Mouse (Mus musculus): ENCODE measurements around the gene Gm10719.
"Not testable (repeated sequence)": the region's sequence is repeated elsewhere in the genome, so short reads cannot be mapped to it uniquely, and the experiment has no call there.

Gm10719 gene

GRCm38 (mm10) chr9:3025653-3026052, 8.4 kb downstream of the Gm10719 start:
- peak; percentile 79 for DNase-seq (ENCODE audit: low spot score)

- DNase-seq (ENCODE audit: low spot score): not testable (repeated sequence)
Measured at GRCm38 (mm10) chr9:3026136-3026535, 8.9 kb downstream of the Gm10719 start.

GRCm38 (mm10) chr9:3026741-3027140, 9.5 kb downstream of the Gm10719 start:
- DNase-seq (ENCODE audit: low spot score): peak; percentile 41

- not testable (repeated sequence) for DNase-seq (ENCODE audit: low spot score)
Measured at GRCm38 (mm10) chr9:3027200-3027599, 10.0 kb downstream of the Gm10719 start.

- peak; percentile 60 for DNase-seq (ENCODE audit: low spot score)
Measured at GRCm38 (mm10) chr9:3029276-3030000, 12.2 kb downstream of the Gm10719 start.

- DNase-seq (ENCODE audit: low spot score): peak; percentile 42
Measured at GRCm38 (mm10) chr9:3030677-3031318, 13.6 kb downstream of the Gm10719 start.

- not testable (repeated sequence) for DNase-seq (ENCODE audit: low spot score)
Measured at GRCm38 (mm10) chr9:3034299-3034698, 17.1 kb downstream of the Gm10719 start, which contains the start of gene Gm17535. Gene Gm17535 (plus strand): TSS chr9:3034599.

- not testable (repeated sequence) for DNase-seq (ENCODE audit: low spot score)
Measured at GRCm38 (mm10) chr9:3036577-3036976, 19.4 kb downstream of the Gm10719 start, which contains the start of gene Gm10715. Gene Gm10715 (plus strand): TSS chr9:3036877.

- DNase-seq (ENCODE audit: low spot score): not testable (repeated sequence)
Measured at GRCm38 (mm10) chr9:3038161-3038560, 21.0 kb downstream of the Gm10719 start.

Data from testis, postnatal 10 days (tissue).